Mouse (Mus musculus): Measurements from ENCODE around the gene Lep. TPM values are rescaled to one million over a fixed set of nuclear protein-coding genes. Genes with fewer than 3 reads are reported as not detected.

Lep gene
- polyA plus RNA-seq, 1 experiment from 2014 or later: not detected

GRCm38 (mm10) chr6:29118963-29119362 is 58.9 kb downstream of the Lep start:
- Histone ChIP-seq H3K36me3 (ENCODE audit: control insufficient read depth, insufficient read depth) (no peaks in the 10 kb centered on the region), H3K27ac (ENCODE audit: low read length) (no peak overlapping the region), H3K4me1 (ENCODE audit: control insufficient read depth, insufficient read depth, low read length) (0 out of 2 replicates have a peak, but pooled peaks cover 3% of the 10 kb centered on the region), H3K4me3 (ENCODE audit: low read length) (no peak overlapping the region), H3K9ac (ENCODE audit: low read length) (no peak overlapping the region), H3K27me3 (ENCODE audit: control insufficient read depth, insufficient read depth, low read length) (no peaks in the 10 kb centered on the region), H3K4me2 (ENCODE audit: low read depth, low read length) (no peak overlapping the region), H3K9me3 (replicated peaks; ENCODE audit: control insufficient read depth, low read length) (no peaks in the 10 kb centered on the region)
- ATAC-seq (replicated peaks; ENCODE audit: extremely low read depth, insufficient read depth, low FRiP score): no peak
- WGBS: 73% methylated on average over 4 of the region's 4 CpGs

- Histone ChIP-seq H3K4me2 (ENCODE audit: low read depth, low read length) (no peak overlapping the region), H3K27me3 (ENCODE audit: control insufficient read depth, insufficient read depth, low read length) (no peaks in the 10 kb centered on the region), H3K4me3 (ENCODE audit: low read length) (no peak overlapping the region), H3K4me1 (ENCODE audit: control insufficient read depth, insufficient read depth, low read length) (0 out of 2 replicates have a peak, but pooled peaks cover 3% of the 10 kb centered on the region), H3K27ac (ENCODE audit: low read length) (no peak overlapping the region), H3K36me3 (ENCODE audit: control insufficient read depth, insufficient read depth) (peaks cover 8% of the 10 kb centered on the region), H3K9ac (ENCODE audit: low read length) (no peak overlapping the region), H3K9me3 (replicated peaks; ENCODE audit: control insufficient read depth, low read length) (no peaks in the 10 kb centered on the region)
- no peak for ATAC-seq (replicated peaks; ENCODE audit: extremely low read depth, insufficient read depth, low FRiP score)
- WGBS: 83% methylated on average over 13 of the region's 13 CpGs
Observed at GRCm38 (mm10) chr6:29119990-29120389, 60.0 kb downstream of the Lep start.

Small RNA genes lying within 50 kb of the gene (microRNA-seq; reads per million reads assigned to microRNA genes)
- 6.1 reads per million, percentile 21 among the genes with 10 or more reads in this experiment for gene Mir129-1

Other genes starting within 250 kb of the Lep start
- gene Lrrc4, start 228.5 kb upstream of the Lep start, polyA plus RNA-seq (2015; fragmentation: Nextera tagmentation; extraction: Ambion mirVana): 0.22 and 0.27 TPM in 2 replicates
- 23.5 and 26.1 TPM in 2 replicates for gene Rbm28, start 104.8 kb downstream of the Lep start, polyA plus RNA-seq (2015; fragmentation: Nextera tagmentation; extraction: Ambion mirVana)
- 1.1 and 1.2 TPM in 2 replicates for gene Prrt4, start 119.4 kb downstream of the Lep start, polyA plus RNA-seq (2015; fragmentation: Nextera tagmentation; extraction: Ambion mirVana)
- 42.7 and 48.4 TPM in 2 replicates for gene Impdh1, start 156.1 kb downstream of the Lep start, polyA plus RNA-seq (2015; fragmentation: Nextera tagmentation; extraction: Ambion mirVana)
- 23.4 and 25.4 TPM in 2 replicates for gene Hilpda, start 212.3 kb downstream of the Lep start, polyA plus RNA-seq (2015; fragmentation: Nextera tagmentation; extraction: Ambion mirVana)
- gene Fam71f2, start 219.4 kb downstream of the Lep start, polyA plus RNA-seq (2015; fragmentation: Nextera tagmentation; extraction: Ambion mirVana): 0.29 TPM in 1 of 2 replicates, not detected in the other

Data from heart, embryonic 16.5 days (tissue).